Mouse (Mus musculus) neural tube, postnatal 0 days (tissue): Measurements from ENCODE around the gene Adm2. TPM values are rescaled to one million over a fixed set of nuclear protein-coding genes. Genes with fewer than 3 reads are reported as not detected.

Experiments used
- microRNA-seq: library from miRNA; unstranded; fragments of <30 nt; microRNA quantifications from one replicate; pipeline ENCODE4, GENCODE M21; 2016
- polyA plus RNA-seq: library from polyadenylated mRNA; unstranded; fragments of >200 nt; fragmentation: Nextera tagmentation; extraction: Ambion mirVana; gene quantifications from 2 replicates; pipeline ENCODE4 v1.2.1, GENCODE M21; 2015

Gene Adm2
- polyA plus RNA-seq = not detected in 2 replicates

DNA sequence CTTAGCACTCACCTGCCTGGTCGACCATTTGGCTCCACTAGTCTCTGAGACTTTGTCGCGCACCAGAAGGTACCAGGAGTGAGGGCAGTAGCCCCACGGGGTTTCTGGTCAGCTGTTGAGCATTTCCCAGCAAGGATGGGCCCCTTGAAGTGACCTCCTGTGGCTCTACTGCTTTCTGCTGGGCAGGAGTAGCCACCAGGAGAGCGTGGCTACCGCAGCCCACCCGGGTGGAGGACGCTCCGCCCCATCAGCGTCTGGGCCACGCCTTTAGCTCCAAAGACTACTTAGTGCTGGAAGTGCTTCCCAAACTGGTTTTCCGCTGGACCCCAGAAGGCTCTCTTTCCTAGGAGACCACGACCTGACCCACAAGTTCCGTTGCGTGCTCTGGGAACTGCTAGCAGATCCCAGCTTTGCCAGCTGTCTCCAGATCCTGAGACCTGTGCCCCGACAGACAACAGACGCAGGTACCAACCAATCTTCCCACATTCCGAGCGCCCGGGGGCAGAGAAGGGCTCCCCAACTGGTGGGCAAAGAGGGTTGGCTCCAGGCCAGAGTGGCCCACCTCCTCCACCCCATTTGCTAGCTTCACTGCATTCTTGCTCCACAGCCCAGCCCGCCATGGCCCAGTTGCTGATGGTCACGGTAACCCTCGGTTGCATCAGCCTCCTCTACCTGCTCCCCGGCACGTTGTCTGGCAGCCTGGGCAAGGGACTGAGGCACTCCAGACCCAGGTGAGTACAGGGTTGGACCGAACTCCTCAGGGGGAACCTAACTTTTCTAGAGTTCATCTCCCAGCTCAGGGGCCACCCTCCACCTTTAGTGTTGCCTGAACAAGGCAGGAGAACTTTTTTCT, at the start of gene Adm2:
Gene Adm2 (plus strand): TSS at position 51 of the 853 bp plus-strand sequence.

DNA sequence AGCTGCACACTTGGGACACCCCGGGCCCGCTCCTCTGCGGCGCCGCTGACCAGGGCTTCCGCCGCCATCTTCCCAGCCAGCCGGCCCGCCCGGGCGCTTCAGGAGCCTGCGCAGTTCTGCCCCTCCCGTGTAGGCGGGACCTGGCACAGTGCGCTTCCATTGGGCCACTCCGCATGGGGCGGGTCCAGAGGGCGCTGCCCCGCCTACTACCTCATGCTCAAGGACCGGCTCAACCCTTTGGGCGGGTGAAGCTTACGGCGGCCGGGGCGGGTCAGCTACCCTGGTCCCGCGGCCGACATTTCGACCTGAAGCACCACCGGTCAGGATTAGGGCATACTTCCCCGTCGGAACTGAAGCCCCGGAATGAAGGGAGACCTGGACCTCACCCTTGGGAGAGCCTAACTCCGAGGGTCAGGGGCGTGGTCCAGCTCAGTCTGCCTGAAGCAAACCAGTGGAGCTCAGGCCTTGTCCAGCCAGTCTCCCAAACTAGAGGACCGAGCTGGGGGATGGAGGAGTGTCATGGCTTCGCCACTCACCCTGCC, 7.3 kb upstream of the Adm2 start, which contains the start of gene Sbf1:
Gene Sbf1 (minus strand): TSS at position 122 of the 542 bp plus-strand sequence.

DNA sequence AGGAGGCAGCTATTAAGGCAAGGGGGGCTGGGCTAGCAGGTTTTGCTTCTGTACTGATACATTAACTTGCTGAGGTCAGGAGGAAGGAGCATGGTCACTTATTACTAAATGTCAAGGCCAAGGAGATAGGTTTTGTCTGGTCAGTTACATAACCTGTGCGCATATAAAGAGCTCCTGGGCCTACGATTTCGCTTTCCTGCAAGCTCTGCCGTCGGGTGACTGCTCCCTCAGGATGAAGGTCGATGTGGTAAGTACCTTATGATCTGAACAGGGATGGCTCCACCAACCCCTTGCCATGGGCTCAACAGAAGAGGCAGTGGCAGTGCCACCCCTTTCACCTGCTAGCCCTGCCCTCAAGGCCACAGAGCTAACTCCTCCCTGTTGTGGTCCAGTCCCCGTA, 11.8 kb downstream of the Adm2 start, which contains the start of gene Miox:
Gene Miox (plus strand): TSS at position 128 of the 400 bp plus-strand sequence.

DNA sequence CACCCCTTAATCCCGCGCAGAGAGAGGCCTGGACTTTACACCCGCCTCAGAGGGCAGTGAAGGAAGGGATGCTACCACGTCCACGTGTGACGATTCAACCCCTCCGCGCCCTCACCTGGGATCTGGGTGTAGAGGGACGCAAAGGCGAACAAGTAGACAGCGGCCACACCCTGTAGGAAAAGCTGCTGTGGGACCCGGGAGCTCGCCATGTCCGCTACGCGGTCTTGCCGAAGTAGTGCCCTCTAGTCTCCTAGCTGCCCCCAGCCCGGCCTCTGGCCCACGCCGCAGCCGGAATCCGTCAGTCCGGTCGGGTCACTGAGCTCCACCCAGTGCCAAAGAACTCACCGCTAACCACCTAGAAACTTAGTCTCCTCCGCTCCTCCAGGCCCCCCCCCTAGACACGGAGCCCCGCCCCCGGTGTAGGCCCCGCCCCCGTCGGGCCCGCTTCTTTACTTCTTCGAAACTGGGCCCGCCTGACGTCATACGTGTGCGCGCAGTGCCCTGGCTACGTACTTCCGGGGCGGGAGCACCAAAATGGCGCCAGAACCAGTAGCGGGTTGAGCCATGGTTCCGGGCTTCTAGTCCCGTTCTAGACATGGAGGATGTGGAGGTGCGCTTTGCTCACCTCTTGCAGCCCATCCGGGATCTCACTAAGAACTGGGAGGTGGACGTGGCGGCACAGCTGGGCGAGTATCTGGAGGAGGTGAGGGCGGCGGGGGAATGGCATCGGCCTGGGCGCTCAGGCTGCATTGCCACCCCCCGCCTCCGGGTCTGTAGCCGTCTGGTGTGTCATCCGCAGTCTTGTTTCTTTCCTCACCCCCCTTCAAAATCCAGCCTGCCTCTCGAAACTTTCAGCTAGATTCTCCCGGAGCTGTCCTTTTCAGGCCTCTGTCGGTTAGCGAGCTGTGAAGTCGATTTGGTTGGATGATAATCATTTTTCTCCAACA, 33.0 kb downstream of the Adm2 start, which contains the start of the genes Lmf2 and Ncaph2:
Gene Lmf2 (minus strand): TSS at position 419 of the 947 bp plus-strand sequence.
Gene Ncaph2 (plus strand): TSS at position 479 of the 947 bp plus-strand sequence.

DNA sequence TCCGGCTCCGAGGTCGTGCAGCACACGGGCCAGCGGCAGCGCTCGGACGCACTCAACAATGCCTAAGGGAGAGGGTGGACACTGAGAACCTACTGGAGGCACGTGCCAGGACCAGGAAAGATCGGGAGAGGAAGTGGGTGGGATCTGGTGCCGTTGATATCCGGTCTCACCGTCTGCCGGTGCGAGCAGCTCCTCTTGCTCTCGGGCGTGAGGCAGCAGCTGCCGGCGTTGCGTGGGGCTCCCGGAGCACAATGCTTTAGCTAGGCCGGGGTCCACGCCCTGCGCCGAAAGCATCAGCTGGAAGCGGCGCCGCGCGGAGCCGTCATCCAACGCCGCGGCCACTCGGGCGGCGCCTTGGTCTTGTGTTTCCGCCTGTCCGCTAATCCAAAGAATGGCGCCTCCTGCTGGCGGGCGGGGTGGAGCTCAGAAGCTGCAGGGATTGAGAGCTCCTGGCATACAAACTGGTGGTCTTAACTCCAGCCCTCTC, 51.3 kb downstream of the Adm2 start, which contains the start of gene Sco2:
Gene Sco2 (minus strand): TSS at position 85 of the 487 bp plus-strand sequence.

Small RNAs within 50 kb of the gene (microRNA-seq; reads per million reads assigned to microRNA genes)
- gene Mir6959 = not detected

Other genes starting within 250 kb of the Adm2 start
- gene Trabd, start 247.6 kb upstream of the Adm2 start, polyA plus RNA-seq = 29.1 and 35.5 TPM in 2 replicates
- 21.0 and 22.3 TPM in 2 replicates for gene Selenoo, start 233.6 kb upstream of the Adm2 start, polyA plus RNA-seq
- gene Tubgcp6, start 199.6 kb upstream of the Adm2 start, polyA plus RNA-seq = 8.1 and 13.9 TPM in 2 replicates
- gene Hdac10, start 194.0 kb upstream of the Adm2 start, polyA plus RNA-seq = 19.1 and 23.8 TPM in 2 replicates
- gene Mapk12, start 182.0 kb upstream of the Adm2 start, polyA plus RNA-seq = 4.0 and 5.5 TPM in 2 replicates
- gene Mapk11, start 173.1 kb upstream of the Adm2 start, polyA plus RNA-seq = 12.0 and 15.0 TPM in 2 replicates
- 40.8 and 51.5 TPM in 2 replicates for gene Plxnb2, start 141.9 kb upstream of the Adm2 start, polyA plus RNA-seq
- gene Dennd6b, start 126.2 kb upstream of the Adm2 start, polyA plus RNA-seq = 58.4 and 74.1 TPM in 2 replicates
- 65.8 and 68.3 TPM in 2 replicates for gene Ppp6r2, start 111.2 kb upstream of the Adm2 start, polyA plus RNA-seq
- gene Sbf1, start 7.4 kb upstream of the Adm2 start, polyA plus RNA-seq = 74.8 and 96.2 TPM in 2 replicates
- gene Miox, start 11.7 kb downstream of the Adm2 start, polyA plus RNA-seq = not detected in 2 replicates
- gene Lmf2, start 32.9 kb downstream of the Adm2 start, polyA plus RNA-seq = 28.3 and 29.6 TPM in 2 replicates
- gene Ncaph2, start 33.0 kb downstream of the Adm2 start, polyA plus RNA-seq = 76.3 and 87.7 TPM in 2 replicates
- 22.7 and 27.6 TPM in 2 replicates for gene Sco2, start 51.1 kb downstream of the Adm2 start, polyA plus RNA-seq
- gene Tymp, start 54.3 kb downstream of the Adm2 start, polyA plus RNA-seq = 1.7 and 3.0 TPM in 2 replicates
- gene Odf3b, start 56.6 kb downstream of the Adm2 start, polyA plus RNA-seq = 9.3 and 9.6 TPM in 2 replicates
- gene Klhdc7b, start 62.2 kb downstream of the Adm2 start, polyA plus RNA-seq = 0.06 TPM in 1 of 2 replicates, not detected in the other
- not detected in 2 replicates for gene Syce3, start 87.8 kb downstream of the Adm2 start, polyA plus RNA-seq
- gene Cpt1b, start 103.1 kb downstream of the Adm2 start, polyA plus RNA-seq = 1.5 and 1.7 TPM in 2 replicates
- 4.9 and 6.1 TPM in 2 replicates for gene C730034F03Rik, start 106.9 kb downstream of the Adm2 start, polyA plus RNA-seq
- gene Gm44502, start 107.0 kb downstream of the Adm2 start, polyA plus RNA-seq = not detected in 2 replicates
- 86.6 and 91.5 TPM in 2 replicates for gene Chkb, start 107.2 kb downstream of the Adm2 start, polyA plus RNA-seq
- gene Mapk8ip2, start 131.2 kb downstream of the Adm2 start, polyA plus RNA-seq = 67.5 and 73.2 TPM in 2 replicates
- gene Arsa, start 154.7 kb downstream of the Adm2 start, polyA plus RNA-seq = 26.3 and 32.1 TPM in 2 replicates
- gene Shank3, start 176.9 kb downstream of the Adm2 start, polyA plus RNA-seq = 8.5 and 10.7 TPM in 2 replicates
- 1.1 and 1.9 TPM in 2 replicates for gene Acr, start 245.6 kb downstream of the Adm2 start, polyA plus RNA-seq